ENCODE assay signal across 18 mouse cellular contexts in genomic region chr9:96331146-96331545, GRCm38 (mm10). TPM values are rescaled to one million over a fixed set of nuclear protein-coding genes. Genes with fewer than 3 reads are reported as not detected.
DNase-seq lines count a peak whose midpoint lies in the region; ATAC-seq lines count a peak whose summit lies in the region.
"Had no signal": no experiment of that assay in that cellular context is flagged by ENCODE, and none has a peak within 500 bp of the region (broad histone marks: within the 10 kb centered on the region; RNA-seq: fewer than 3 reads in every experiment).

No protein-coding gene starts in this region.

- no peak for ATAC-seq in midbrain, embryonic 11.5 days (ENCODE audit: low FRiP score)
- no peak for ATAC-seq in midbrain, embryonic 15.5 days (replicated peaks)
- peak; percentile 38; the same call in 1 of the 2 replicates for ATAC-seq in intestine, embryonic 16.5 days
- ATAC-seq: forebrain, postnatal 0 days; inflammation-experienced regulatory T-cells, adult 6 months had no signal

- H3K27me3 ChIP-seq in midbrain, embryonic 11.5 days (ENCODE audit: control insufficient read depth, insufficient read depth, low read length) = no peaks in the 10 kb centered on the region
- H3K27me3 ChIP-seq in midbrain, embryonic 15.5 days (replicated peaks) = no peaks in the 10 kb centered on the region
- no peaks in the 10 kb centered on the region for H3K27me3 ChIP-seq in intestine, embryonic 16.5 days (replicated peaks; ENCODE audit: control insufficient read depth, insufficient read depth, low read length)
- H3K27me3 ChIP-seq: CH12.LX; embryonic facial prominence, embryonic 13.5 days; forebrain, embryonic 12.5 days; heart, embryonic 12.5 days; hindbrain, embryonic 15.5 days had no signal

- 89% methylated on average over 5 of the region's 5 CpGs for WGBS in midbrain, embryonic 11.5 days
- 92% methylated on average over 5 of the region's 5 CpGs for WGBS in midbrain, embryonic 15.5 days
- WGBS in intestine, embryonic 16.5 days = 89% methylated on average over 5 of the region's 5 CpGs

- H3K9me3 ChIP-seq in midbrain, embryonic 11.5 days (ENCODE audit: control insufficient read depth, low read length) = no peaks in the 10 kb centered on the region
- H3K9me3 ChIP-seq in midbrain, embryonic 15.5 days = no peaks in the 10 kb centered on the region
- H3K9me3 ChIP-seq in intestine, embryonic 16.5 days (ENCODE audit: control insufficient read depth, low read length) = no peaks in the 10 kb centered on the region
- H3K9me3 ChIP-seq: embryonic facial prominence, embryonic 13.5 days; forebrain, embryonic 12.5 days; heart, embryonic 12.5 days; hindbrain, embryonic 15.5 days had no signal

- no peak overlapping the region for H3K4me3 ChIP-seq in midbrain, embryonic 11.5 days (ENCODE audit: low read depth, low read length)
- H3K4me3 ChIP-seq in midbrain, embryonic 15.5 days = no peak overlapping the region
- no peak overlapping the region for H3K4me3 ChIP-seq in intestine, embryonic 16.5 days (ENCODE audit: low read length)
- H3K4me3 ChIP-seq: embryonic facial prominence, embryonic 13.5 days; forebrain, embryonic 12.5 days; heart, embryonic 12.5 days; hindbrain, embryonic 15.5 days had no signal

- no peak overlapping the region for H3K9ac ChIP-seq in midbrain, embryonic 11.5 days (ENCODE audit: low read length)
- no peak overlapping the region for H3K9ac ChIP-seq in midbrain, embryonic 15.5 days
- H3K9ac ChIP-seq in intestine, embryonic 16.5 days (ENCODE audit: low read depth, low read length) = no peak overlapping the region
- H3K9ac ChIP-seq: embryonic facial prominence, embryonic 13.5 days; forebrain, embryonic 12.5 days; forebrain, postnatal 0 days; heart, embryonic 12.5 days; hindbrain, embryonic 15.5 days had no signal

- peak; percentile 32 for DNase-seq in adrenal gland, postnatal 14 days
- DNase-seq in adrenal gland, adult 8-10 months = no peak
- peak; percentile 81 for DNase-seq in midbrain, embryonic 11.5 days (ENCODE audit: low spot score, missing footprints)
- no peak for DNase-seq in kidney, postnatal 25 days
- DNase-seq: cerebellum, adult 11-12 months; cerebellum, adult 9-10 months; cerebellum, postnatal 25 days; forebrain, postnatal 0 days; gastrocnemius, postnatal 14 days; heart, postnatal 36 days had no signal

- H3K4me1 ChIP-seq in midbrain, embryonic 11.5 days (ENCODE audit: control insufficient read depth, insufficient read depth, low read length) = no peaks in the 10 kb centered on the region
- H3K4me1 ChIP-seq in midbrain, embryonic 15.5 days = no peaks in the 10 kb centered on the region
- peaks cover 2% of the 10 kb centered on the region; the same call in 1 of the 2 replicates for H3K4me1 ChIP-seq in intestine, embryonic 16.5 days (ENCODE audit: control insufficient read depth, insufficient read depth, low read length)
- H3K4me1 ChIP-seq: forebrain, embryonic 12.5 days had no signal

- H3K4me2 ChIP-seq in midbrain, embryonic 11.5 days = no peak overlapping the region
- no peak overlapping the region for H3K4me2 ChIP-seq in midbrain, embryonic 15.5 days
- H3K4me2 ChIP-seq in intestine, embryonic 16.5 days (ENCODE audit: low read depth, low read length) = no peak overlapping the region
- H3K4me2 ChIP-seq: embryonic facial prominence, embryonic 13.5 days; forebrain, embryonic 12.5 days; heart, embryonic 12.5 days; hindbrain, embryonic 15.5 days had no signal

- peaks cover 5% of the 10 kb centered on the region; the same call in 1 of the 2 replicates for H3K36me3 ChIP-seq in midbrain, embryonic 11.5 days (ENCODE audit: control insufficient read depth, insufficient read depth, low read length)
- H3K36me3 ChIP-seq in midbrain, embryonic 15.5 days (replicated peaks) = peaks cover 16% of the 10 kb centered on the region; the same call in 1 of the 2 replicates
- peaks cover 5% of the 10 kb centered on the region; the same call in 1 of the 2 replicates for H3K36me3 ChIP-seq in intestine, embryonic 16.5 days (ENCODE audit: control insufficient read depth, insufficient read depth, low read length)

- no peak overlapping the region for H3K27ac ChIP-seq in midbrain, embryonic 11.5 days (ENCODE audit: low read depth, low read length)
- no peak overlapping the region for H3K27ac ChIP-seq in midbrain, embryonic 15.5 days
- H3K27ac ChIP-seq in intestine, embryonic 16.5 days (ENCODE audit: low read length) = no peak overlapping the region
- H3K27ac ChIP-seq: embryonic facial prominence, embryonic 13.5 days; forebrain, embryonic 12.5 days; hindbrain, embryonic 15.5 days had no signal

RNA-seq across cellular contexts. Expression of gene Atp1b3, which starts 33.1 kb away (rescaled TPM):
- 167 and 168 TPM in 2 replicates for total RNA-seq in adrenal gland, postnatal 14 days (2021)
- total RNA-seq in adrenal gland, adult 8-10 months (2022) = 100 to 1,000 TPM; 173 to 211 (median 196) TPM
- 194 and 208 TPM in 2 replicates for polyA plus RNA-seq in midbrain, embryonic 11.5 days (2014; fragmentation: Nextera tagmentation; extraction: Ambion mirVana)
- 170 and 174 TPM in 2 replicates for polyA plus RNA-seq in midbrain, embryonic 15.5 days (2015; fragmentation: Nextera tagmentation; extraction: Ambion mirVana)
- 121 and 129 TPM in 2 replicates for polyA plus RNA-seq in intestine, embryonic 16.5 days (2015; fragmentation: Nextera tagmentation; extraction: Ambion mirVana)

Comparison
In these comparisons a context has a peak if more than half of its experiments do, and no peak if none do; other contexts are left out.
1. DNase-seq: peak in adrenal gland, postnatal 14 days (single experiment) and midbrain, embryonic 11.5 days (single experiment); none in adrenal gland, adult 8-10 months (single experiment) and kidney, postnatal 25 days (0 of 2).